Mouse (Mus musculus): ENCODE results near the gene Gm10330. TPM values are rescaled to one million over a fixed set of nuclear protein-coding genes. Genes with fewer than 3 reads are reported as not detected.
"Not testable (repeated sequence)": the region's sequence is repeated elsewhere in the genome, so short reads cannot be mapped to it uniquely, and the experiment has no call there.

The Gm10330 gene
- not detected for total RNA-seq (2021)

DNA sequence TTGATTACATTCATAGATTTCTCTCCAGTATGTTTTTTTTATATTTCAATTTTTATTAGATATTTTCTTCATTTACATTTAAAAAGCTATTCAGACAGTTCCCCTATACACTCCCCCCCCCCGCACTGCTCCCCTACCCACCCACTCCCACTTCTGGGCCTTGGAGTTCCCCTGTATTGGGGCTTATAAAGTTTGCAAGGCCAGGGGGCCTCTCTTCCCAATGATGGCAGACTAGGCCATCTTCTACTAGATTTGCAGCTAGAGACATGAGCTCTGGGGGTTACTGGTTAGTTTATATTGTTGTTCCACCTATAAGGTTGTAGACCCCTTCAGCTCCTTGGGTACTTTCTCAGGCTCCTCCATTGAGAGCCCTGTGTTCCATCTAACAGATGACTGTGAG lies at the start of gene Gm10330:
Gene Gm10330 (minus strand): TSS at position 101 of the 400 bp plus-strand sequence.
- DNase-seq: not testable (repeated sequence)

DNA sequence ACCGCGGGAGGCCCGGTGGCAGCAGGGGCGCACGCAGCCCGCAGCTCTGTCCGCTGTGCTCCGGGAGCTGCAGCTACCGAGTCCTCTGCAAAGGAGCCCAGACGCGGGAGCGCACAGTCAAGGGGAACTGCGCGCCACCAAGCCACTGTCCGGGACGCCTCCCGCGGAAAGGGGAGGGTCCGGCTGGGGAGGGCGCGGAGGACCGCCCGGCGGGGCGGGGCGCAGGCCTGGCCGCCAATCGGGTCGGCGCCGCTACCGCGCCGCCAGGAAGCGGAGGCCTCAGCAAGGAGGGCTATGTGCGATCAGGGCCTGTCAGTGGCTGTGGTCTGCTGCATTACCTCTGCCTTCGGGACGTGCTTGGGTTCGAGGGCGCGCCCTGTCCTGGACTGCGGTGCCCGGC lies 20.7 kb upstream of the Gm10330 start:
- DNase-seq: not testable (repeated sequence)

DNA sequence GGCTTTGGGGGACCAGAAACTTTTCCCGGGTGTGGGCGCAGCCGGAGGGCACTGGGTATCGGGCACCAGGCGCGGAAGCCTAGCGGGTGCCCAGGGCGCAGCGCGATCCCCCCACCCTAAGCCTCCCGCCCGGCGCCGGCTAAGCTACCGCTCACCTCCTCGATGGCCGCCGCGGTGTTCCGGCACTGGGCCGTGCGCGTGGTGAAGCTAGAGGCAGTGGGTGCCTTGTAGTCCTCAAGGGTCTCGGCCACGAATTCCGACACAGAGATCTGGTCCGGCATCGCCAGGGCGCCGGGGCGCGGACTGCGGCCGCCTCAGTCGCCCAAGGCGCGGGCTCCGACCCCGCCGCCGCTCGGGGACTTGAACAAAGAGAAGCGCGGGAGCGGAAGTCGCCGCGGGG lies 20.3 kb upstream of the Gm10330 start:
- DNase-seq: peak; percentile 2 to 3
